Mouse (Mus musculus) limb, embryonic 10.5 days (tissue): ENCODE measurements around the gene Ift80. TPM values are rescaled to one million over a fixed set of nuclear protein-coding genes. Genes with fewer than 3 reads are reported as not detected.
"Not testable (repeated sequence)": the region's sequence is repeated elsewhere in the genome, so short reads cannot be mapped to it uniquely, and the experiment has no call there.

ENCODE experiments used
- DNase-seq: peaks from one replicate; pipeline ENCODE4 v3.0.0-alpha.2; 2017; ENCODE audit warnings: low spot score
- H3K27ac ChIP-seq: fragments of 300-500 bp; sonication (generic); 2 replicates; pipeline ENCODE4 v1.5.1; 2016; ENCODE audit warnings: mild to moderate bottlenecking
- H3K27me3 ChIP-seq: fragments of 300-500 bp; sonication (generic); 2 replicates; pipeline ENCODE4 v1.6.1; 2016; ENCODE audit warnings: low read depth, mild to moderate bottlenecking; ENCODE audit not compliant: poor library complexity, severe bottlenecking
- H3K36me3 ChIP-seq: fragments of 300-500 bp; sonication (generic); 2 replicates; pipeline ENCODE4 v1.6.1; 2016; ENCODE audit warnings: mild to moderate bottlenecking, moderate library complexity
- H3K4me1 ChIP-seq: fragments of 300-500 bp; sonication (generic); 2 replicates; pipeline ENCODE4 v1.6.1; 2016
- H3K4me3 ChIP-seq: fragments of 300-500 bp; sonication (generic); 2 replicates; pipeline ENCODE4 v1.5.1; 2016; ENCODE audit warnings: mild to moderate bottlenecking, moderate library complexity
- H3K9me3 ChIP-seq: fragments of 300-500 bp; sonication (generic); replicated peaks from 2 replicates; pipeline ENCODE4 v1.6.1; 2016; ENCODE audit warnings: mild to moderate bottlenecking
- WGBS: fragments of 180-500 bp; shearing (Covaris S2); methylation state at CpG from one replicate; pipeline ENCODE4 v1.1.7; 2016; 5-methylcytosine and 5-hydroxymethylcytosine counted together
- polyA plus RNA-seq: library from polyadenylated mRNA; unstranded; fragments of >200 nt; fragmentation: Nextera tagmentation; extraction: Ambion mirVana; gene quantifications from 2 replicates; pipeline ENCODE4 v1.2.1, GENCODE M21; 2016

Gene Ift80
- polyA plus RNA-seq, 1 experiment from 2014 or later, result 19.6 TPM

- H3K9me3 ChIP-seq, result no peaks in the 10 kb centered on the region
- no peak for DNase-seq
- WGBS, result 92% methylated on average over 8 of the region's 8 CpGs
- H3K36me3 ChIP-seq, result peaks cover 17% of the 10 kb centered on the region
- no peaks in the 10 kb centered on the region for H3K27me3 ChIP-seq
- no peak overlapping the region for H3K4me3 ChIP-seq
- H3K4me1 ChIP-seq, result 0 out of 2 replicates have a peak, but pooled peaks cover 3% of the 10 kb centered on the region
- no peak overlapping the region for H3K27ac ChIP-seq
Observed at GRCm38 (mm10) chr3:68949381-68949780, 55.0 kb downstream of the Ift80 start.

GRCm38 (mm10) chr3:68948918-68949317, 55.5 kb downstream of the Ift80 start:
- Histone ChIP-seq H3K4me1 (0 out of 2 replicates have a peak, but pooled peaks cover 3% of the 10 kb centered on the region), H3K27me3 (no peaks in the 10 kb centered on the region), H3K4me3 (no peak overlapping the region), H3K27ac (no peak overlapping the region), H3K36me3 (peaks cover 17% of the 10 kb centered on the region), H3K9me3 (no peaks in the 10 kb centered on the region)
- WGBS, result 47% methylated on average over 2 of the region's 2 CpGs
- DNase-seq, result no peak

GRCm38 (mm10) chr3:68941867-68942266, 62.5 kb downstream of the Ift80 start:
- Histone ChIP-seq H3K27me3 (no peaks in the 10 kb centered on the region), H3K9me3 (no peaks in the 10 kb centered on the region), H3K4me1 (0 out of 2 replicates have a peak, but pooled peaks cover 4% of the 10 kb centered on the region), H3K36me3 (peaks cover 17% of the 10 kb centered on the region; the same call in 1 of the 2 replicates), H3K27ac (no peak overlapping the region), H3K4me3 (no peak overlapping the region)
- no peak for DNase-seq
- 92% methylated on average over 6 of the region's 6 CpGs for WGBS

- H3K27me3 ChIP-seq, result no peaks in the 10 kb centered on the region
- H3K36me3 ChIP-seq, result peaks cover 23% of the 10 kb centered on the region
- H3K4me1 ChIP-seq, result 0 out of 2 replicates have a peak, but pooled peaks cover 4% of the 10 kb centered on the region
- no peaks in the 10 kb centered on the region for H3K9me3 ChIP-seq
- WGBS, result 91% methylated on average over 2 of the region's 2 CpGs
- no peak overlapping the region for H3K4me3 ChIP-seq
- H3K27ac ChIP-seq, result no peak overlapping the region
- DNase-seq, result no peak
Observed at GRCm38 (mm10) chr3:68940311-68940710, 64.1 kb downstream of the Ift80 start.

- no peaks in the 10 kb centered on the region for H3K9me3 ChIP-seq
- H3K27me3 ChIP-seq, result no peaks in the 10 kb centered on the region
- H3K4me3 ChIP-seq, result no peak overlapping the region
- WGBS, result 91% methylated on average over 7 of the region's 7 CpGs
- H3K36me3 ChIP-seq, result peaks cover 30% of the 10 kb centered on the region
- no peak for DNase-seq
- H3K4me1 ChIP-seq, result 0 out of 2 replicates have a peak, but pooled peaks cover 4% of the 10 kb centered on the region
- H3K27ac ChIP-seq, result no peak overlapping the region
Observed at GRCm38 (mm10) chr3:68939312-68939711, 65.1 kb downstream of the Ift80 start.

GRCm38 (mm10) chr3:68936709-68937108, 67.7 kb downstream of the Ift80 start:
- Histone ChIP-seq H3K4me3 (no peak overlapping the region), H3K4me1 (0 out of 2 replicates have a peak, but pooled peaks cover 2% of the 10 kb centered on the region), H3K27ac (no peak overlapping the region), H3K36me3 (peaks cover 33% of the 10 kb centered on the region), H3K27me3 (no peaks in the 10 kb centered on the region), H3K9me3 (no peaks in the 10 kb centered on the region)
- 91% methylated on average over 3 of the region's 3 CpGs for WGBS
- no peak for DNase-seq

GRCm38 (mm10) chr3:68935498-68935897, 68.9 kb downstream of the Ift80 start:
- no peaks in the 10 kb centered on the region for H3K9me3 ChIP-seq
- no peaks in the 10 kb centered on the region for H3K27me3 ChIP-seq
- peaks cover 35% of the 10 kb centered on the region for H3K36me3 ChIP-seq
- H3K4me3 ChIP-seq, result no peak overlapping the region
- H3K4me1 ChIP-seq, result no peaks in the 10 kb centered on the region
- WGBS, result 96% methylated on average over 1 of the region's 1 CpGs
- no peak overlapping the region for H3K27ac ChIP-seq
- DNase-seq, result no peak

- Histone ChIP-seq H3K27ac (no peak overlapping the region), H3K9me3 (no peaks in the 10 kb centered on the region), H3K4me3 (no peak overlapping the region), H3K36me3 (peaks cover 39% of the 10 kb centered on the region), H3K27me3 (no peaks in the 10 kb centered on the region), H3K4me1 (no peaks in the 10 kb centered on the region)
- WGBS, result 91% methylated on average over 7 of the region's 7 CpGs
- DNase-seq, result no peak
Observed at GRCm38 (mm10) chr3:68934259-68934658, 70.1 kb downstream of the Ift80 start.

- Histone ChIP-seq H3K4me3 (no peak overlapping the region), H3K27ac (no peak overlapping the region), H3K9me3 (no peaks in the 10 kb centered on the region), H3K4me1 (no peaks in the 10 kb centered on the region), H3K27me3 (no peaks in the 10 kb centered on the region), H3K36me3 (peaks cover 23% of the 10 kb centered on the region)
- 76% methylated on average over 9 of the region's 9 CpGs for WGBS
- DNase-seq, result no peak
Observed at GRCm38 (mm10) chr3:68928619-68929018, 75.8 kb downstream of the Ift80 start.

GRCm38 (mm10) chr3:68907509-68907908, 96.9 kb downstream of the Ift80 start:
- H3K4me1 ChIP-seq, result no peaks in the 10 kb centered on the region
- DNase-seq, result no peak
- WGBS, result 91% methylated on average over 4 of the region's 4 CpGs
- H3K27ac ChIP-seq, result no peak overlapping the region
- H3K9me3 ChIP-seq, result no peaks in the 10 kb centered on the region
- no peaks in the 10 kb centered on the region for H3K27me3 ChIP-seq
- peaks cover 7% of the 10 kb centered on the region; the same call in 1 of the 2 replicates for H3K36me3 ChIP-seq
- no peak overlapping the region for H3K4me3 ChIP-seq

GRCm38 (mm10) chr3:68904902-68905778, 99.2 kb downstream of the Ift80 start:
- Histone ChIP-seq H3K27ac (no peak overlapping the region), H3K4me3 (no peak overlapping the region), H3K9me3 (no peaks in the 10 kb centered on the region), H3K27me3 (no peaks in the 10 kb centered on the region), H3K4me1 (no peaks in the 10 kb centered on the region), H3K36me3 (0 out of 2 replicates have a peak, but pooled peaks cover 3% of the 10 kb centered on the region)
- DNase-seq, result no peak
- 90% methylated on average over 2 of the region's 2 CpGs for WGBS

GRCm38 (mm10) chr3:68902636-68903035, 101.7 kb downstream of the Ift80 start:
- H3K36me3 ChIP-seq, H3K27ac ChIP-seq, DNase-seq, H3K27me3 ChIP-seq, H3K4me3 ChIP-seq, H3K4me1 ChIP-seq, H3K9me3 ChIP-seq: not testable (repeated sequence)
- WGBS, result 88% methylated on average over 20 of the region's 20 CpGs

GRCm38 (mm10) chr3:68897154-68897553, 107.2 kb downstream of the Ift80 start:
- 87% methylated on average over 5 of the region's 5 CpGs for WGBS
- DNase-seq, result no peak
- Histone ChIP-seq H3K36me3 (peaks cover 9% of the 10 kb centered on the region), H3K27me3 (no peaks in the 10 kb centered on the region), H3K4me3 (no peak overlapping the region), H3K27ac (no peak overlapping the region), H3K4me1 (no peaks in the 10 kb centered on the region), H3K9me3 (no peaks in the 10 kb centered on the region)
